Mouse (Mus musculus): ENCODE data around the gene Ube2f.

DNA sequence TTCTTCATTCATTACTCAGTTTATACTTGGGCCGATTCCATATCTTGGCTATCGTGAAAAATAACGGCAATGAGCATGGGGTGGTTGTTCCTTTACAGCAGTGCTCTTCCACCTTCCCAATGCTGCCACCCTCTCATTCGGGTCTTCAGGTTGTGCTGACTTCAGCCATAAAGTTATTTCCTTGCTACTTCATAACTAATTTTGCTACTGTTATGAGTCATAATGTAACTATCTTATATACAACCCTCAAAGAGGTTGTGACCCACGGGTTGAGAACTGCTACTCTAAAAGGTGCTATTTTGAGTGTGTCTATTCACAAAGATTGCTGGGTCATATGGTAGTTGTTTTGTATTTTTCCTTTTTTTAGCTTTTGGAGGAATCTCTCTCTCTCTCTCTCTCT is 9.7 kb downstream of the Ube2f start:
- no peak for TF ChIP-seq CTCF (IDR thresholded peaks at IDR 0.05; ENCODE audit: extremely low read depth, insufficient read depth, insufficient read length, insufficient replicate concordance)
- no peak for TF ChIP-seq POLR2A (IDR thresholded peaks at IDR 0.05; ENCODE audit: low read depth, low read length)
